Mouse (Mus musculus): ENCODE results near the gene Crispld2. TPM values are rescaled to one million over a fixed set of nuclear protein-coding genes. Genes with fewer than 3 reads are reported as not detected.
A peak's percentile ranks its signal among the peaks of the same experiment; 100 is the strongest.

The Crispld2 gene
- polyA plus RNA-seq, 1 experiment: 16.7 TPM

DNA sequence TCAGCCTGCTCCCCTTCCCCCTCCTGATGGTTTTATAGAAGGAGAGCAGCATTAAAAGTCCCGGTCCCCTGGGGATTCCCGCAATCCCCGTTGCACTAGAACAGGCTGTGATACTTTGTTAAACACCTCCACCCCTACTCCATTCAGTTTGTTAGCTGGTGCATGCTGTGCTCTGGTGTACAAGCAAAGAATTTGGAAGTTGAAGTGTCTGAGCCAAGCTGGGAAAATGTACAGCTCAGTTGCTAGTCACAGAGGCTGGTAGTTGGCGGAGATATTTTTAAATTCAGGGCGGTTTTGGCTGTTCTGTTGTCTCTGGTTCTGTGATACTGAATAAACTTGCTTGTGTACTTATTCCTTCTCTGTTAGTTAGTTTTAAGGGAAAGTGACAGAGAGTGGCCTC is 39.5 kb upstream of the Crispld2 start:
- Histone ChIP-seq H3K27me3 (replicated peaks; ENCODE audit: control insufficient read depth, insufficient read depth, low read length) (no peaks in the 10 kb centered on the region), H3K4me3 (ENCODE audit: insufficient read depth, low read depth, low read length) (no peak overlapping the region), H3K4me1 (ENCODE audit: control insufficient read depth, insufficient read depth, low read length) (no peaks in the 10 kb centered on the region), H3K36me3 (ENCODE audit: control insufficient read depth, insufficient read depth, low read length) (peaks cover 12% of the 10 kb centered on the region), H3K27ac (ENCODE audit: insufficient read depth, low read depth, low read length) (no peak overlapping the region)
- 68% methylated on average over 5 of the region's 5 CpGs for WGBS
- DNase-seq: no peak
- no peak for TF ChIP-seq CTCF (conservative IDR thresholded peaks at IDR 0.05; ENCODE audit: insufficient read depth, insufficient read length, low read depth, low read length)
- TF ChIP-seq POLR2A (IDR thresholded peaks at IDR 0.05; ENCODE audit: low read depth, low read length): no peak

DNA sequence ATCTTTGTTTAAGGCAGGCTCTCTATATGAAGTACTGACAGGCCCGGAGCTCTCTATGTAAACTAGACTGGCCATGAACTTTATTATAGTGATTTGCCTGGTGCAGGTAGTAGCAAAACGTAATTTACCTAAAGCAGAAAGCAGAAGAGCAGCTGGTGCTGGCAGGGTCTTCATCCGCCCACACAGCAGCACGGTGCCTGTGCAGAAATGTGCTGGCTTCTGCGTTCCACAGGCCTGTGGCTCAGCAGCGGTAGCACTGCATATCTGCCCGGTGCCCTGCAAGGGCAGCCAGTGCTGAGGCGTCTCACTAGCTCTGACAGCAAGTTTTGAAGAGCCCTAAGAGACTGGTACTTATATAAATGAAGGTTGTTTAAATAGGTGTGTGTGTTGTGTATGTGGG is 36.9 kb upstream of the Crispld2 start:
- no peak for DNase-seq
- H3K4me1 ChIP-seq (ENCODE audit: control insufficient read depth, insufficient read depth, low read length): no peaks in the 10 kb centered on the region; the same call in 1 of the 2 replicates
- H3K4me3 ChIP-seq (ENCODE audit: insufficient read depth, low read depth, low read length): no peak overlapping the region
- TF ChIP-seq POLR2A (IDR thresholded peaks at IDR 0.05; ENCODE audit: low read depth, low read length) (no peak), CTCF (conservative IDR thresholded peaks at IDR 0.05; ENCODE audit: insufficient read depth, insufficient read length, low read depth, low read length) (no peak)
- no peaks in the 10 kb centered on the region for H3K27me3 ChIP-seq (replicated peaks; ENCODE audit: control insufficient read depth, insufficient read depth, low read length)
- H3K27ac ChIP-seq (ENCODE audit: insufficient read depth, low read depth, low read length): no peak overlapping the region
- peaks cover 10% of the 10 kb centered on the region for H3K36me3 ChIP-seq (ENCODE audit: control insufficient read depth, insufficient read depth, low read length)
- WGBS: 91% methylated on average over 8 of the region's 8 CpGs

DNA sequence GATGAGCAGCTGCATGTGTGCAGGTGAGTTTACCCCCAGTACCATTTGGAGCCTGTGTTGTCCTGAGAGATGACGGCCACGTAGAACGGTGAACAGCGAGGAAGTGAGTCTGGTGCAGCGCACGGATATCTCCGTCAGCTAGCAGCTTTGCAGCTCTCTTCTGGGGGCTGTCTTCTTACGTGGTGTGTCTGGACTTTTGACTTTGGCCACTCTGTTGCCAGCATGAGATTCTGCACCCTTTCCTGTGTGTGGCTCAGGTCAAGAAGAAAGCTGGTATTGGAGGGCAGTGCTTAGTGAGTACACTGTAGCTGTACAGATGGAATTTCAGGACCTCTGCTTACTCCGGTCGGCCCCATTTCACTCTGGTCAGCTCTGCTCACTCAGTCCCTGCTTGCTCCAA is 34.2 kb upstream of the Crispld2 start:
- DNase-seq: peak; percentile 74
- WGBS: 66% methylated on average over 10 of the region's 10 CpGs
- Histone ChIP-seq H3K4me3 (ENCODE audit: insufficient read depth, low read depth, low read length) (no peak overlapping the region), H3K36me3 (ENCODE audit: control insufficient read depth, insufficient read depth, low read length) (peaks cover 8% of the 10 kb centered on the region), H3K27me3 (replicated peaks; ENCODE audit: control insufficient read depth, insufficient read depth, low read length) (no peaks in the 10 kb centered on the region), H3K27ac (ENCODE audit: insufficient read depth, low read depth, low read length) (no peak overlapping the region), H3K4me1 (ENCODE audit: control insufficient read depth, insufficient read depth, low read length) (no peaks in the 10 kb centered on the region; the same call in 1 of the 2 replicates)
- TF ChIP-seq POLR2A (IDR thresholded peaks at IDR 0.05; ENCODE audit: low read depth, low read length): no peak
- TF ChIP-seq CTCF (conservative IDR thresholded peaks at IDR 0.05; ENCODE audit: insufficient read depth, insufficient read length, low read depth, low read length): no peak

DNA sequence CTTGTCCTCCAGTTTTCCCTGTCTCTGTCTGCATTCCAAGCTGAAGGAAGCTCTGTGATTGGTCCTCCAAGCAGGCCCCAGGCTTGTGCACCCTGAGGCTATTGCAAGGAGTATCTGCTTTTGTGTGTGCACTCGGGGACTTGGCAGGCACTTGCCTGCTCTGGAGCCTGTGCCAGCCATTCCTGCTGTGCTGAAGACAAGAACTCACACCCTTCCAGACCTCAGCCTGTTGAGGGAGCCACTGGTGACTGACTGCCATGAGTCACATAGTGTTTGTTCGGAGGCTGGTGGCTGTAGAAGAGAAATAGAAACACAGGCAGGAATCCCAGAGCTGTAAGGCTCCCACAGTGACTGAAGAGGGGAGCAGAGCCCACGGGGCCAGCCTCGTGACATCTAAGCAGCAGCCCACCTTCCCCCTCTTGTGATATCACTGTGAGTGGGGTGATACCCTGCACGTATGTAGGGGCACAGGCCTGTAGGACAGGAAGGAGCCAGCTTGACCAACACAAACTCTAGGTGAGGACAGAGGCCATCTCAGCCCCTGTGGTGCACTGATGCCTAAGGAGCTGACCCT is 31.6 kb upstream of the Crispld2 start:
- Histone ChIP-seq H3K36me3 (ENCODE audit: control insufficient read depth, insufficient read depth, low read length) (peaks cover 4% of the 10 kb centered on the region; the same call in 1 of the 2 replicates), H3K27ac (ENCODE audit: insufficient read depth, low read depth, low read length) (no peak overlapping the region), H3K4me3 (ENCODE audit: insufficient read depth, low read depth, low read length) (no peak overlapping the region), H3K4me1 (ENCODE audit: control insufficient read depth, insufficient read depth, low read length) (no peaks in the 10 kb centered on the region; the same call in 1 of the 2 replicates), H3K27me3 (replicated peaks; ENCODE audit: control insufficient read depth, insufficient read depth, low read length) (no peaks in the 10 kb centered on the region)
- DNase-seq: no peak
- TF ChIP-seq CTCF (conservative IDR thresholded peaks at IDR 0.05; ENCODE audit: insufficient read depth, insufficient read length, low read depth, low read length) (no peak), POLR2A (IDR thresholded peaks at IDR 0.05; ENCODE audit: low read depth, low read length) (no peak)
- WGBS: 74% methylated on average over 5 of the region's 5 CpGs

DNA sequence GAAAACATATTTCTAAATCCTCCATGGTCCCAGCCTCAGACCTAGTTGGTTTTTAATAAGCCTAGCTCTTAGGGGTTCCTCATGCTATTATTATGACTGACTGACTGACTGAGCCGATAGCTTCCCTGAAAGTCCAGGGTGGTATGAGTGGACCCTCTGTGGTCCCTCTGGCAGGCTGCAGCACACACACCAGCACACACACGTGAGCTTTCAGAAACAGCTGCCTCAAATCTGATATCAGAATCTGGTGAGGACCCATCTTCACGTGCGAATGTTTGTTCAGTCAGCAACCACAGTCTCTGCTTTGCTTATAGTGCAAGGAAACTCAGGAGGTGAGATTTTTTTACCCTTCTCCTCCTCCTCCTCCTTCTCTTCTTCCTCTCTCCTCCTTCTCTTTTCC is 27.4 kb upstream of the Crispld2 start:
- Histone ChIP-seq H3K27ac (ENCODE audit: insufficient read depth, low read depth, low read length) (no peak overlapping the region), H3K27me3 (replicated peaks; ENCODE audit: control insufficient read depth, insufficient read depth, low read length) (no peaks in the 10 kb centered on the region), H3K4me3 (ENCODE audit: insufficient read depth, low read depth, low read length) (no peak overlapping the region), H3K36me3 (ENCODE audit: control insufficient read depth, insufficient read depth, low read length) (no peaks in the 10 kb centered on the region), H3K4me1 (ENCODE audit: control insufficient read depth, insufficient read depth, low read length) (no peaks in the 10 kb centered on the region)
- WGBS: 73% methylated on average over 4 of the region's 4 CpGs
- no peak for DNase-seq
- no peak for TF ChIP-seq POLR2A (IDR thresholded peaks at IDR 0.05; ENCODE audit: low read depth, low read length)
- no peak for TF ChIP-seq CTCF (conservative IDR thresholded peaks at IDR 0.05; ENCODE audit: insufficient read depth, insufficient read length, low read depth, low read length)

DNA sequence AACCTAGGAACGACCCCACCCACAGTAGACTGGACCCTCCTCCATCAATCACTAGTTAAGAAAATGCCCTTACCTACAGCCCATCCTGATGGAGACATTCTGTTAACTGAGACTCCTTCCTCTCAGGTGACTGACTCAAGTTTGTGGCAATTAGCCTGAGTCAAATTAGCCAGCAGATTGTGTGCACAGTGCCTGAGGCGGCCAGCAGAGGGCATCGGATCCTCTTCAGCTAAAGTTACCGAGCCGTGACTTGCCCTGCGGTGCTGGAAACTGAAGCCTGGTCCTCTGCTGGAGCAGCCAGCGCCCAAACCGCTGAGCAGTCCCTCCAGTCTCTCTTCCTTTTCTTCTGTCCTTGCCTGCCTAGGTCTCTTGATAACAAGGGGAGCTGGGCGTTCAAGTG is 24.8 kb upstream of the Crispld2 start:
- no peaks in the 10 kb centered on the region for H3K27me3 ChIP-seq (replicated peaks; ENCODE audit: control insufficient read depth, insufficient read depth, low read length)
- no peak overlapping the region for H3K27ac ChIP-seq (ENCODE audit: insufficient read depth, low read depth, low read length)
- no peaks in the 10 kb centered on the region for H3K4me1 ChIP-seq (ENCODE audit: control insufficient read depth, insufficient read depth, low read length)
- H3K36me3 ChIP-seq (ENCODE audit: control insufficient read depth, insufficient read depth, low read length): no peaks in the 10 kb centered on the region
- WGBS: 91% methylated on average over 9 of the region's 9 CpGs
- H3K4me3 ChIP-seq (ENCODE audit: insufficient read depth, low read depth, low read length): no peak overlapping the region
- DNase-seq: no peak
- TF ChIP-seq CTCF (conservative IDR thresholded peaks at IDR 0.05; ENCODE audit: insufficient read depth, insufficient read length, low read depth, low read length) (no peak; the same call in 1 of the 2 replicates), POLR2A (IDR thresholded peaks at IDR 0.05; ENCODE audit: low read depth, low read length) (no peak)

DNA sequence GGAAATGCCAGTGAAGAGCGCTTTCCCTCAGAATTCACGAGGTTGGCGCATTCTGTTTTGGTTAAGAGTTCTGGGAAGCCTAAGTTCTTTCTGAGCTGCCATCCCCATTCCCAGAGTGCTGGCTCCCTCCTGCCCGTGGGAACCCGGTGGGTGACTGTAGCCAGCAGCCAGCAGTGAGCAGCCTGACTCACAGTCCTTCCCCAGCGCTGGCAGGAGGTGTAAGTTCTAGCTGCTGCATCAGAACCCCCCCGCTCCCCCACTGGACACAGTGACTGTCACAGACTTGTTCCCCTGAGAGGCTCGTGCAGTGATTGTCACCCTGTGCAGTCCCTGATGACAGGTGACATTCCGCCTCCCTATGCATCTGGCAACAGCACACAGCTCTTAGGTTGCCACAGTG is 22.1 kb upstream of the Crispld2 start:
- no peak for DNase-seq
- no peaks in the 10 kb centered on the region for H3K27me3 ChIP-seq (replicated peaks; ENCODE audit: control insufficient read depth, insufficient read depth, low read length)
- H3K36me3 ChIP-seq (ENCODE audit: control insufficient read depth, insufficient read depth, low read length): no peaks in the 10 kb centered on the region
- H3K4me1 ChIP-seq (ENCODE audit: control insufficient read depth, insufficient read depth, low read length): no peaks in the 10 kb centered on the region
- H3K27ac ChIP-seq (ENCODE audit: insufficient read depth, low read depth, low read length): no peak overlapping the region
- WGBS: 80% methylated on average over 9 of the region's 9 CpGs
- no peak overlapping the region for H3K4me3 ChIP-seq (ENCODE audit: insufficient read depth, low read depth, low read length)
- TF ChIP-seq CTCF (conservative IDR thresholded peaks at IDR 0.05; ENCODE audit: insufficient read depth, insufficient read length, low read depth, low read length) (no peak), POLR2A (IDR thresholded peaks at IDR 0.05; ENCODE audit: low read depth, low read length) (no peak)

Data from kidney, adult 2 months (tissue).